10 mouse cellular contexts compared by ENCODE assay signal in genomic region chr7:64065529-64066247, GRCm38 (mm10).
DNase-seq lines count a peak whose midpoint lies in the region; ATAC-seq and TF ChIP-seq lines count a peak whose summit lies in the region.
"Had no signal": no experiment of that assay in that cellular context is flagged by ENCODE, and none has a peak within 500 bp of the region (broad histone marks: within the 10 kb centered on the region; RNA-seq: fewer than 3 reads in every experiment).

No protein-coding gene starts in this region.

- no peaks in the 10 kb centered on the region for H3K27me3 ChIP-seq in cerebellum, adult 2 months (ENCODE audit: control insufficient read depth, insufficient read depth, low read length)
- no peaks in the 10 kb centered on the region; a peak in 1 of 4 replicates for H3K27me3 ChIP-seq in MEL (ENCODE audit: control insufficient read depth in 1 of 2, insufficient read depth in 2 of 2, low read length in 2 of 2)
- no peaks in the 10 kb centered on the region for H3K27me3 ChIP-seq in lung, postnatal 0 days (replicated peaks; ENCODE audit: insufficient read depth, low read length)
- H3K27me3 ChIP-seq: megakaryocyte, embryonic 14.5 days; stomach, embryonic 15.5 days had no signal

- H3K9me3 ChIP-seq in MEL (replicated peaks; ENCODE audit: insufficient read depth, low read length): no peaks in the 10 kb centered on the region
- no peaks in the 10 kb centered on the region for H3K9me3 ChIP-seq in lung, postnatal 0 days (ENCODE audit: low read length)
- H3K9me3 ChIP-seq: megakaryocyte, embryonic 14.5 days; stomach, embryonic 15.5 days had no signal

- no peak for TF ChIP-seq CTCF in cerebellum, adult 2 months (IDR thresholded peaks at IDR 0.05; ENCODE audit: borderline replicate concordance, insufficient read depth, low read depth, low read length)
- no peak for TF ChIP-seq CTCF in MEL (IDR thresholded peaks at IDR 0.05 in 2 of 3, conservative IDR thresholded peaks at IDR 0.05 in 1 of 3; ENCODE audit: control insufficient read depth in 1 of 3, insufficient read depth in 1 of 3, low read depth in 2 of 3, low read length in 3 of 3, poor library complexity in 1 of 3, severe bottlenecking in 1 of 3)
- TF ChIP-seq CTCF in lung, postnatal 0 days (IDR thresholded peaks at IDR 0.05): no peak

- H3K4me2 ChIP-seq in lung, postnatal 0 days (replicated peaks; ENCODE audit: low read depth, low read length): no peak overlapping the region
- H3K4me2 ChIP-seq: stomach, embryonic 15.5 days had no signal

- no peak for TF ChIP-seq POLR2A in cerebellum, adult 2 months (IDR thresholded peaks at IDR 0.05; ENCODE audit: borderline replicate concordance, insufficient read depth, low read length)
- peak in 1 of 2 experiments; percentile 36; a peak in 1 of 4 replicates for TF ChIP-seq POLR2A in MEL (IDR thresholded peaks at IDR 0.05; ENCODE audit: control insufficient read depth in 1 of 2, insufficient read depth in 1 of 2, low read depth in 1 of 2, low read length in 2 of 2, poor library complexity in 1 of 2)

- H3K36me3 ChIP-seq in MEL (ENCODE audit: control insufficient read depth in 1 of 2, insufficient read depth in 2 of 2, low read length in 2 of 2): peaks cover 0 to 5% of the 10 kb centered on the region in 2 experiments; a peak in 2 of 4 replicates
- no peaks in the 10 kb centered on the region for H3K36me3 ChIP-seq in lung, postnatal 0 days (ENCODE audit: insufficient read depth, low read length)
- H3K36me3 ChIP-seq: stomach, embryonic 15.5 days had no signal

- peak; percentile 81 for ATAC-seq in lung, postnatal 0 days

- no peaks in the 10 kb centered on the region for H3K79me2 ChIP-seq in MEL (ENCODE audit: control insufficient read depth, insufficient read depth, low read length, poor library complexity)

- H3K4me1 ChIP-seq in cerebellum, adult 2 months (ENCODE audit: control insufficient read depth, insufficient read depth, low read length): peaks cover 8% of the 10 kb centered on the region
- H3K4me1 ChIP-seq in MEL (ENCODE audit: control insufficient read depth in 1 of 2, insufficient read depth in 2 of 2, low read length in 2 of 2): peaks cover 3 to 8% of the 10 kb centered on the region in 2 experiments; a peak in 3 of 4 replicates
- peaks cover 4% of the 10 kb centered on the region; the same call in 1 of the 2 replicates for H3K4me1 ChIP-seq in lung, postnatal 0 days (ENCODE audit: insufficient read depth, low read depth, low read length)
- H3K4me1 ChIP-seq: stomach, embryonic 15.5 days had no signal

- H3K9ac ChIP-seq in MEL (ENCODE audit: control insufficient read depth, low read depth, low read length, poor library complexity, severe bottlenecking): peak overlapping the region; percentile 53
- H3K9ac ChIP-seq in lung, postnatal 0 days (replicated peaks; ENCODE audit: low read depth): no peak overlapping the region
- H3K9ac ChIP-seq: stomach, embryonic 15.5 days had no signal

- peak; percentile 18 to 49; a peak in 2 of 4 replicates for TF ChIP-seq EP300 in MEL (IDR thresholded peaks at IDR 0.05; ENCODE audit: low read depth in 1 of 2, low read length in 2 of 2)
- TF ChIP-seq EP300 in lung, postnatal 0 days (IDR thresholded peaks at IDR 0.05): peak; percentile 96

- 25% methylated on average over 23 of the region's 23 CpGs for WGBS in cerebellum, adult 2 months
- 60% methylated on average over 23 of the region's 23 CpGs for WGBS in lung, postnatal 0 days

- H3K27ac ChIP-seq in cerebellum, adult 2 months (ENCODE audit: insufficient read depth, low read length): no peak overlapping the region
- H3K27ac ChIP-seq in MEL (ENCODE audit: control insufficient read depth, low read depth, low read length): peak overlapping the region; percentile 46
- H3K27ac ChIP-seq in lung, postnatal 0 days (ENCODE audit: low read length): peak overlapping the region; percentile 82
- H3K27ac ChIP-seq: stomach, embryonic 15.5 days had no signal

- H3K4me3 ChIP-seq in cerebellum, adult 2 months (replicated peaks; ENCODE audit: insufficient read depth, low read depth, low read length): peak overlapping the region; percentile 32
- peak overlapping the region; percentile 38 to 55 for H3K4me3 ChIP-seq in MEL (ENCODE audit: control insufficient read depth in 1 of 2, insufficient read depth in 1 of 2, low read depth in 2 of 2, low read length in 2 of 2)
- H3K4me3 ChIP-seq in lung, postnatal 0 days (ENCODE audit: low read depth, low read length): no peak overlapping the region
- H3K4me3 ChIP-seq: stomach, embryonic 15.5 days had no signal

- DNase-seq in cerebellum, adult 2 months: peak; percentile 40 to 52
- DNase-seq in cerebellum, adult 11-12 months: no peak
- DNase-seq in MEL (ENCODE audit: low read depth, low spot score): peak; percentile 77
- peak; percentile 92 to 97 for DNase-seq in layer of hippocampus, adult 18-20 months (ENCODE audit: low spot score in 2 of 2)
- peak; percentile 75 for DNase-seq in lung, postnatal 0 days (ENCODE audit: low spot score)
- DNase-seq in thymus, postnatal 36 days: no peak
- no peak for DNase-seq in embryo, embryonic 9.5 days (ENCODE audit: extremely low spot score)
- DNase-seq in spleen, postnatal 4 days (ENCODE audit: low spot score in 2 of 2): no peak

- TF ChIP-seq RAD21 in MEL (IDR thresholded peaks at IDR 0.05; ENCODE audit: low read depth, low read length): no peak

TF ChIP-seq in MEL, 35 proteins besides CTCF, POLR2A, EP300 and RAD21:
- TF ChIP-seq BHLHE40 (IDR thresholded peaks at IDR 0.05; ENCODE audit: borderline replicate concordance, low read depth, low read length) (no peak), MAFK (IDR thresholded peaks at IDR 0.05; ENCODE audit: borderline replicate concordance, low read depth, low read length) (no peak), MAZ (IDR thresholded peaks at IDR 0.05; ENCODE audit: low read depth, low read length) (no peak), GABPA (IDR thresholded peaks at IDR 0.05; ENCODE audit: low read depth, low read length) (no peak), JUND (IDR thresholded peaks at IDR 0.05; ENCODE audit: low read depth, low read length) (no peak), UBTF (IDR thresholded peaks at IDR 0.05; ENCODE audit: borderline replicate concordance, insufficient read depth, low read depth, low read length) (no peak), SMC3 (IDR thresholded peaks at IDR 0.05; ENCODE audit: low read depth, low read length) (no peak), MAX (IDR thresholded peaks at IDR 0.05; ENCODE audit: low read length) (peak; percentile 41; the same call in 1 of the 2 replicates), USF1 (IDR thresholded peaks at IDR 0.05; ENCODE audit: low read depth, low read length) (no peak), POLR2AphosphoS2 (IDR thresholded peaks at IDR 0.05; ENCODE audit: low read length) (no peak), CHD1 (IDR thresholded peaks at IDR 0.05; ENCODE audit: low read depth, low read length) (no peak), TBP (IDR thresholded peaks at IDR 0.05; ENCODE audit: low read depth, low read length) (0 out of 2 replicates have a peak, but pooled peaks have one; percentile 15), E2F4 (IDR thresholded peaks at IDR 0.05; ENCODE audit: borderline replicate concordance, low read depth, low read length) (no peak), CHD2 (IDR thresholded peaks at IDR 0.05; ENCODE audit: low read length) (no peak), ZNF384 (IDR thresholded peaks at IDR 0.05; ENCODE audit: low read depth, low read length) (no peak), TCF12 (IDR thresholded peaks at IDR 0.05; ENCODE audit: low read depth, low read length) (peak; percentile 39; the same call in 1 of the 2 replicates), RCOR1 (IDR thresholded peaks at IDR 0.05; ENCODE audit: low read depth, low read length) (0 out of 2 replicates have a peak, but pooled peaks have one; percentile 37), MYC (IDR thresholded peaks at IDR 0.05; ENCODE audit: low read depth, low read length) (peak; percentile 56; the same call in 1 of the 2 replicates), TAL1 (IDR thresholded peaks at IDR 0.05; ENCODE audit: low read length) (no peak), ZKSCAN1 (IDR thresholded peaks at IDR 0.05; ENCODE audit: low read depth, low read length) (no peak), ZC3H11A (IDR thresholded peaks at IDR 0.05; ENCODE audit: low read depth, low read length) (no peak), POLR2AphosphoS5 (IDR thresholded peaks at IDR 0.05; ENCODE audit: borderline replicate concordance, low read depth, low read length) (no peak), SIN3A (IDR thresholded peaks at IDR 0.05; ENCODE audit: low read length) (peak; percentile 39; the same call in 1 of the 2 replicates), USF2 (IDR thresholded peaks at IDR 0.05; ENCODE audit: borderline replicate concordance in 1 of 2, insufficient read depth in 1 of 2, low read depth in 1 of 2, low read length in 2 of 2) (no peak), ELF1 (IDR thresholded peaks at IDR 0.05; ENCODE audit: low read depth, low read length) (no peak), ETS1 (IDR thresholded peaks at IDR 0.05; ENCODE audit: low read depth, low read length) (peak; percentile 49; the same call in 1 of the 2 replicates), KAT2A (conservative IDR thresholded peaks at IDR 0.05; ENCODE audit: low read depth, low read length) (no peak), ZMIZ1 (IDR thresholded peaks at IDR 0.05; ENCODE audit: low read depth, low read length) (no peak), HCFC1 (IDR thresholded peaks at IDR 0.05; ENCODE audit: low read depth, low read length) (no peak), GATA1 (IDR thresholded peaks at IDR 0.05; ENCODE audit: low read depth, low read length) (peak; percentile 64)

Comparison
In these comparisons a context has a peak if more than half of its experiments do, and no peak if none do; other contexts are left out.
1. DNase-seq: peak in cerebellum, adult 2 months (2 of 2), MEL (single experiment), layer of hippocampus, adult 18-20 months (2 of 2) and lung, postnatal 0 days (single experiment); none in cerebellum, adult 11-12 months (single experiment), thymus, postnatal 36 days (0 of 2), embryo, embryonic 9.5 days (single experiment) and spleen, postnatal 4 days (0 of 2).